Mouse (Mus musculus) thymus, adult 18-20 months (tissue): ENCODE results near the gene St3gal2.
"Not testable (repeated sequence)": the region's sequence is repeated elsewhere in the genome, so short reads cannot be mapped to it uniquely, and the experiment has no call there.

ENCODE experiments used
- DNase-seq, 2 experiments: peaks; one replicate each; pipeline ENCODE4 v3.0.0; 2022; ENCODE audit warnings: mixed read lengths in 2 of 2

The St3gal2 gene

GRCm38 (mm10) chr8:110945716-110946115 is 26.0 kb downstream of the St3gal2 start:
- DNase-seq = no peak

- no peak for DNase-seq
These were observed 30.4 kb downstream of the St3gal2 start for GRCm38 (mm10) chr8:110950065-110950484.

- DNase-seq = peak in 1 of 2 experiments; percentile 63
These were observed 35.1 kb downstream of the St3gal2 start for GRCm38 (mm10) chr8:110954776-110955175.

GRCm38 (mm10) chr8:110956619-110957450 is 37.1 kb downstream of the St3gal2 start:
- DNase-seq = no peak

GRCm38 (mm10) chr8:110957471-110957870 is 37.7 kb downstream of the St3gal2 start:
- DNase-seq = no peak

GRCm38 (mm10) chr8:110958135-110958534 is 38.4 kb downstream of the St3gal2 start:
- no peak for DNase-seq

GRCm38 (mm10) chr8:110958553-110958952 is 38.8 kb downstream of the St3gal2 start:
- not testable (repeated sequence) for DNase-seq

- no peak for DNase-seq
These were observed 39.5 kb downstream of the St3gal2 start for GRCm38 (mm10) chr8:110959071-110959780.

- no peak for DNase-seq
These were observed 40.2 kb downstream of the St3gal2 start for GRCm38 (mm10) chr8:110959906-110960305.

- no peak for DNase-seq
These were observed 43.3 kb downstream of the St3gal2 start for GRCm38 (mm10) chr8:110963051-110963450.

- DNase-seq = no peak
These were observed 44.9 kb downstream of the St3gal2 start for GRCm38 (mm10) chr8:110964666-110965065.

- no peak for DNase-seq
These were observed 45.9 kb downstream of the St3gal2 start for GRCm38 (mm10) chr8:110965594-110965993.

- no peak for DNase-seq
These were observed 46.9 kb downstream of the St3gal2 start for GRCm38 (mm10) chr8:110966586-110966985.

GRCm38 (mm10) chr8:110967326-110967725 is 47.6 kb downstream of the St3gal2 start:
- DNase-seq = no peak

GRCm38 (mm10) chr8:110969910-110970770 is 50.4 kb downstream of the St3gal2 start:
- DNase-seq = peak; percentile 83 to 88

GRCm38 (mm10) chr8:110976532-110976931 is 56.8 kb downstream of the St3gal2 start:
- not testable (repeated sequence) for DNase-seq

GRCm38 (mm10) chr8:110977987-110978386 is 58.3 kb downstream of the St3gal2 start:
- DNase-seq = not testable (repeated sequence)

GRCm38 (mm10) chr8:110981304-110981703 is 61.6 kb downstream of the St3gal2 start:
- DNase-seq = no peak

GRCm38 (mm10) chr8:110987805-110988744 is 68.4 kb downstream of the St3gal2 start:
- DNase-seq = peak in 1 of 2 experiments; percentile 64

- DNase-seq = no peak
These were observed 70.3 kb downstream of the St3gal2 start for GRCm38 (mm10) chr8:110990017-110990416.

- DNase-seq = no peak
These were observed 77.1 kb downstream of the St3gal2 start for GRCm38 (mm10) chr8:110996641-110997430.
